Mouse (Mus musculus) testis, adult 2 months (tissue): ENCODE results near the gene Nisch. TPM values are rescaled to one million over a fixed set of nuclear protein-coding genes. Genes with fewer than 3 reads are reported as not detected.

Source experiments
- H3K27ac ChIP-seq: fragments of 200-500 bp; 2 replicates; pipeline ENCODE4 v1.5.1; 2012; ENCODE audit warnings: low read depth, low read length; ENCODE audit not compliant: control insufficient read depth, insufficient read depth
- H3K27me3 ChIP-seq: fragments of 200-500 bp; 2 replicates; pipeline ENCODE4 v1.6.1; 2012; ENCODE audit warnings: mild to moderate bottlenecking, low read length, moderate library complexity; ENCODE audit not compliant: control insufficient read depth, insufficient read depth
- H3K36me3 ChIP-seq: fragments of 200-500 bp; 2 replicates; pipeline ENCODE4 v1.6.1; 2012; ENCODE audit warnings: mild to moderate bottlenecking, low read length; ENCODE audit not compliant: control insufficient read depth, insufficient read depth
- H3K4me1 ChIP-seq: fragments of 200-500 bp; 2 replicates; pipeline ENCODE4 v1.6.1; 2012; ENCODE audit warnings: low read length; ENCODE audit not compliant: control insufficient read depth, insufficient read depth
- H3K4me3 ChIP-seq: fragments of 200-500 bp; 2 replicates; pipeline ENCODE4 v1.5.1; 2012; ENCODE audit warnings: low read depth, mild to moderate bottlenecking, low read length, moderate library complexity, mixed read lengths; ENCODE audit not compliant: control insufficient read depth
- CTCF ChIP-seq: fragments of 200-500 bp; IDR thresholded peaks from 2 replicates; pipeline ENCODE4 v1.5.1; 2012; ENCODE audit warnings: low read depth, mild to moderate bottlenecking, inconsistent platforms, low read length, moderate library complexity; ENCODE audit not compliant: control insufficient read depth, insufficient read depth, insufficient replicate concordance
- POLR2A ChIP-seq: fragments of 200-500 bp; IDR thresholded peaks from 2 replicates; pipeline ENCODE4 v1.6.1; 2012; ENCODE audit warnings: low read depth, mild to moderate bottlenecking, inconsistent platforms, low read length, moderate library complexity; ENCODE audit not compliant: control insufficient read depth
- polyA plus RNA-seq: library from polyadenylated mRNA; depleted of rRNA; stranded (reverse); fragments of >200 nt; gene quantifications from 2 replicates; pipeline ENCODE4 v1.2.3, GENCODE M21; 2012

The Nisch gene
- polyA plus RNA-seq, 1 experiment, result 62.1 TPM

- TF ChIP-seq CTCF (no peak), POLR2A (no peak)
- Histone ChIP-seq H3K4me3 (no peak overlapping the region), H3K36me3 (no peaks in the 10 kb centered on the region), H3K4me1 (no peaks in the 10 kb centered on the region; the same call in 1 of the 2 replicates), H3K27ac (no peak overlapping the region), H3K27me3 (no peaks in the 10 kb centered on the region)
Measured at GRCm38 (mm10) chr14:31179677-31180365, 36.9 kb downstream of the Nisch start.

DNA sequence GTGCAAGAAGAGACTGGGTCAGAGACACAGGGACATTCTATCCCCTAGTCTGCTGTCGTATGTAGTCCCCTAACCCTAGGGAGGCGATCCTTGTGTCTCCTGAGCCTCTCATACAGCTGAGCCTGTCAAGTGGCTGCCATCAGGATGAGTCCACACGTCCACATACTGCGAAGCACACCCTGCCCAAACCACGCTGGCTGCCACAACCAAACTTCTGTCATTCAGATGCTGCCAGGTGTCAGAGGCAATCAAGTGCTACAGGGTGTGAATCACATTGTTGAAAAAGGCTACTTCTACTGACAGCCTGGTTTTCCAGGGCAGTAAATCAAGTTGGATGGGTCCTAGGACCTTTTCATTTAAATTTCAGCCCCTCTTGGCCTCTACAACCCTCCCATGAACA is 39.0 kb downstream of the Nisch start:
- TF ChIP-seq CTCF (no peak), POLR2A (no peak)
- H3K4me1 ChIP-seq, result no peaks in the 10 kb centered on the region; the same call in 1 of the 2 replicates
- no peaks in the 10 kb centered on the region for H3K27me3 ChIP-seq
- no peaks in the 10 kb centered on the region for H3K36me3 ChIP-seq
- no peak overlapping the region for H3K27ac ChIP-seq
- H3K4me3 ChIP-seq, result no peak overlapping the region

DNA sequence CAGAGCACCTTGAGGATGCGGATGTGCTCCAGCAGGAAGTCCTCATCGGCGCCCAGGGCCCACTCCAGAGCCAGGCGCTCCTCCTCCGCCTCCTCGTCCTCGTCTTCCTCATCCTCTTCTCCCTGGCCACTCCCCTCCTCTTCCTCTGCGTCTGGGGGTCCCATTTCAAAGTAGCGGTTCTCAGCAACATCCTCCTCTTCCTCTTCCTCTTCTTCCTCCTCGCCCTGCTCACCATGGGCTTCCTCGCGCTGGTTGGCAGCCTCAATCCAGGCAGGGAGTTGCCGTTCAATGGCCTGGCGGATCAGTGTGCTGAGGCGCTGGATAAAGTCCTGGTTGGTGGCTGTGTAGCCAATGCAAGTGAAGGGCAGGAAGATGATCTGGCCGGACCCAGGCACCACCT is 39.5 kb downstream of the Nisch start:
- no peak overlapping the region for H3K27ac ChIP-seq
- no peak for TF ChIP-seq POLR2A
- TF ChIP-seq CTCF, result no peak
- no peaks in the 10 kb centered on the region for H3K36me3 ChIP-seq
- H3K4me1 ChIP-seq, result no peaks in the 10 kb centered on the region; the same call in 1 of the 2 replicates
- no peak overlapping the region for H3K4me3 ChIP-seq
- H3K27me3 ChIP-seq, result no peaks in the 10 kb centered on the region

- no peak overlapping the region for H3K4me3 ChIP-seq
- no peaks in the 10 kb centered on the region for H3K36me3 ChIP-seq
- no peaks in the 10 kb centered on the region for H3K4me1 ChIP-seq
- H3K27me3 ChIP-seq, result no peaks in the 10 kb centered on the region
- TF ChIP-seq POLR2A (no peak), CTCF (no peak)
- no peak overlapping the region for H3K27ac ChIP-seq
Measured at GRCm38 (mm10) chr14:31173537-31173936, 43.2 kb downstream of the Nisch start.

DNA sequence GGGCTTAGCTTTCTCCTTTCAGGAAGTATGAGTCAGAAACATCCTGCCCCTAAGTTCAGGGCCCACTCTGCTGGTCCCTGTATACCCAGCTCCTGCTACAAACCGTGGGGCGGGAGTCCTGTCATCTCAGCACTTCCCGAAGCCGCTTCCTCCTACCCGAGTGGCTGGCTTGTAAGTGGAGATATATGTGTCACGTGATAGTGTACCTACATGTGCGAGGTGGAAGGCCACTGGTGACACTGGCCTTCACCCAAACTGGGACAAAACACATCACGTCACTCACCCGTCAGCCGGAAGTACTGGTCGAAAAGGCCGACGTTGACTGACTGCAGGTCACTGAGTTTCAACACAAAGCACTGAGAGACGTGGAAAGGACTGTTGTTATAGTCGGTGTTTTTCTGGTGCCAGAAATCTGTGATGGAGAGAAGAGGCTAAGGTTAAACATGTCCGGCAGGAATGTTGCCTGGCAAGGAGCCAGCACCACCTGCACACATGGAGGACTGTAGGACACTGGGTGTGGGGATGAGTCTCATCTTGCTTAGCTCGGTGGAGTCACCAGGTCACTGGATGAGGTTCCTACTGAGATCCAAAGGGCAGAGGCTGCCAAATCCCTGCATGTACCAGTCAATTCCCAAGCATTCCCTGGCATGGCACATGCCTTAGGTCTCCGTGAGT is 43.8 kb downstream of the Nisch start:
- Histone ChIP-seq H3K36me3 (no peaks in the 10 kb centered on the region), H3K27me3 (no peaks in the 10 kb centered on the region), H3K4me3 (no peak overlapping the region), H3K27ac (no peak overlapping the region), H3K4me1 (no peaks in the 10 kb centered on the region)
- TF ChIP-seq POLR2A (no peak), CTCF (no peak)

- TF ChIP-seq POLR2A (no peak), CTCF (no peak)
- H3K4me1 ChIP-seq, result no peaks in the 10 kb centered on the region
- H3K36me3 ChIP-seq, result no peaks in the 10 kb centered on the region
- no peaks in the 10 kb centered on the region for H3K27me3 ChIP-seq
- H3K27ac ChIP-seq, result no peak overlapping the region
- no peak overlapping the region for H3K4me3 ChIP-seq
Measured at GRCm38 (mm10) chr14:31171821-31172220, 44.9 kb downstream of the Nisch start.

DNA sequence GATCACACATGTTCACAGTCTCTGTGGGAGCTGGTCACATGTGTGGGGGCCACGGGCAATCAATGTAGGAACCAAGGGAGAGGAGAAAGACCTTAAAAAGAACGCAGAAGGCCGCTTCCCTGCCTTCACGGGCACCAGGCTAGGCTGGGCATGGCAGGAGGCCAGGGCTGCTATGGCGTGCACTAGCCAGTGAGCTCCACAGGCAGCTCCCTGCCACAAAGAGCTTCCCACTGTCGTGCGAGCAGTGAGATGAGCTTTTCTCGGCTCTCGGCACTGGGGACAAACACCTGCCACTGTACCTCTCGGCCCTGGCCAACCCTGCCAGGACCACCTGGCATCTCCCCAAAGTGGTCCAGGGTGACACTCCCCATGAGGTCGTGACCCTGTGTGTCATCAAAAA is 45.4 kb downstream of the Nisch start:
- Histone ChIP-seq H3K27me3 (no peaks in the 10 kb centered on the region), H3K27ac (no peak overlapping the region), H3K4me3 (no peak overlapping the region), H3K36me3 (no peaks in the 10 kb centered on the region), H3K4me1 (no peaks in the 10 kb centered on the region)
- TF ChIP-seq CTCF (no peak), POLR2A (no peak)
